Mouse (Mus musculus) midbrain, embryonic 10.5 days (tissue): ENCODE measurements around the gene Ppm1l. TPM values are rescaled to one million over a fixed set of nuclear protein-coding genes. Genes with fewer than 3 reads are reported as not detected.
"Not testable (repeated sequence)": the region's sequence is repeated elsewhere in the genome, so short reads cannot be mapped to it uniquely, and the experiment has no call there.

Experiments
- DNase-seq: peaks from one replicate; pipeline ENCODE4 v3.0.0-alpha.2; 2017; ENCODE audit warnings: low spot score
- H3K27ac ChIP-seq: fragments of 300-500 bp; sonication (generic); replicated peaks from 2 replicates; pipeline ENCODE4 v1.5.1; 2016; ENCODE audit warnings: mild to moderate bottlenecking
- H3K27me3 ChIP-seq: fragments of 300-500 bp; sonication (generic); 2 replicates; pipeline ENCODE4 v1.6.1; 2016; ENCODE audit warnings: low read depth, mild to moderate bottlenecking; ENCODE audit not compliant: poor library complexity, severe bottlenecking
- H3K36me3 ChIP-seq: fragments of 300-500 bp; sonication (generic); 2 replicates; pipeline ENCODE4 v1.6.1; 2016; ENCODE audit warnings: mild to moderate bottlenecking, moderate library complexity
- H3K4me1 ChIP-seq: fragments of 300-500 bp; sonication (generic); 2 replicates; pipeline ENCODE4 v1.6.1; 2016
- H3K4me3 ChIP-seq: fragments of 300-500 bp; sonication (generic); 2 replicates; pipeline ENCODE4 v1.5.1; 2016; ENCODE audit warnings: mild to moderate bottlenecking, moderate library complexity
- H3K9me3 ChIP-seq: fragments of 300-500 bp; sonication (generic); replicated peaks from 2 replicates; pipeline ENCODE4 v1.6.1; 2016; ENCODE audit warnings: mild to moderate bottlenecking
- WGBS: fragments of 180-500 bp; shearing (Covaris S2); methylation state at CpG from one replicate; pipeline ENCODE4 v1.1.7; 2016; 5-methylcytosine and 5-hydroxymethylcytosine counted together
- polyA plus RNA-seq: library from polyadenylated mRNA; unstranded; fragments of >200 nt; fragmentation: Nextera tagmentation; extraction: Ambion mirVana; gene quantifications from 2 replicates; pipeline ENCODE4 v1.2.1, GENCODE M21; 2016

Ppm1l gene
- polyA plus RNA-seq, 1 experiment from 2014 or later: 14.8 TPM

- no peaks in the 10 kb centered on the region; the same call in 1 of the 2 replicates for H3K9me3 ChIP-seq
- no peaks in the 10 kb centered on the region for H3K36me3 ChIP-seq
- 85% methylated on average over 4 of the region's 4 CpGs for WGBS
- no peaks in the 10 kb centered on the region for H3K27me3 ChIP-seq
- H3K4me3 ChIP-seq: no peak overlapping the region
- H3K4me1 ChIP-seq: peaks cover 18% of the 10 kb centered on the region
- no peak overlapping the region for H3K27ac ChIP-seq
- DNase-seq: no peak
Observed at GRCm38 (mm10) chr3:69360263-69360895, 43.7 kb downstream of the Ppm1l start.

DNA sequence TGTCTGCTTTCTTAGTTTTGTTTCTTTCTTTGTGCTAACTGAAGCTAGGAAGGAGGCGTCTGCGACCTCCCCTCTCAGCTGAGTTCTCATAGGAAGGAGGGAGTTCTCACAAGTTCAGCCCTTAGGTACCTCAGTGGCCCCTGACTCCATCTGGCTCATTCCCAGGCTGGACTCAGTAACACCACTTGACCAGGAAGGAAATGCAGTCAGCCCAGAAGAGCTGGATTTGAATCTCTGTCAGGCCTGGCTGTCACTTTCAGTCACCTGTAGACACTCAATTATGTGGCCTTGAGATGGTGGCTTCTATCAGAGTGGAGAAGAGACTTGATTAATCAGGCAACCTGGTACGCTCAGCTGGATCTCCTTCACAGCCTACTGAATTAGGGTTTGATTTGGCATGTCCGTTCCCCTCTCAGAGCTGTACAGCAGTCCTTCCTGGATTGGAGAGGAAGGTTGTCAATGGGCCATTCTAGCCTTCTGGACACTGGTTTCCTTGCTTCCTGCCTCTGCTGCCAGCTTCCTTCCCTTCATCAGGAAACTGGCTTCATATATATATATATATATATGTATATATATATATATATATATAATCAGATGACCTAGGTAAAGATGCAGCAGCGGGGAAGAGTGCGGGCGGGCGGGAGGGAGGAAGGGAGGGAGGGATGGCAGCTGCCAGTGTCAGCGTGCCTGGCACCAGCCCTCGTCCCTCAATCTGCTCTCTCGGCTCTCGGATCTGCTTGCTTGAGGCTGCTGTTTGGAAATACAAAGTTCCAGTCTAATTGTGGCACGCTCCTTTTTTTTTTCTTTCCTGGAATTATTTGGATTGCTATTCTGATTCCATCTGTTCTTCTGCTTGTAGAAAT is 45.1 kb downstream of the Ppm1l start:
- H3K4me1 ChIP-seq: peaks cover 18% of the 10 kb centered on the region
- no peaks in the 10 kb centered on the region for H3K27me3 ChIP-seq
- no peak for DNase-seq
- no peak overlapping the region for H3K27ac ChIP-seq
- H3K9me3 ChIP-seq: no peaks in the 10 kb centered on the region; the same call in 1 of the 2 replicates
- 89% methylated on average over 13 of the region's 13 CpGs for WGBS
- no peak overlapping the region for H3K4me3 ChIP-seq
- H3K36me3 ChIP-seq: no peaks in the 10 kb centered on the region

GRCm38 (mm10) chr3:69362350-69362790 is 45.7 kb downstream of the Ppm1l start:
- Histone ChIP-seq H3K4me1 (peaks cover 18% of the 10 kb centered on the region), H3K9me3 (no peaks in the 10 kb centered on the region; the same call in 1 of the 2 replicates), H3K27me3 (no peaks in the 10 kb centered on the region), H3K4me3 (no peak overlapping the region), H3K36me3 (no peaks in the 10 kb centered on the region), H3K27ac (no peak overlapping the region)
- no peak for DNase-seq
- WGBS: 85% methylated on average over 5 of the region's 5 CpGs

- H3K9me3 ChIP-seq: no peaks in the 10 kb centered on the region; the same call in 1 of the 2 replicates
- no peaks in the 10 kb centered on the region for H3K36me3 ChIP-seq
- no peak overlapping the region for H3K27ac ChIP-seq
- WGBS: 80% methylated on average over 4 of the region's 4 CpGs
- H3K4me3 ChIP-seq: no peak overlapping the region
- DNase-seq: no peak
- no peaks in the 10 kb centered on the region for H3K27me3 ChIP-seq
- H3K4me1 ChIP-seq: peaks cover 18% of the 10 kb centered on the region
Observed at GRCm38 (mm10) chr3:69362906-69363305, 46.2 kb downstream of the Ppm1l start.

DNA sequence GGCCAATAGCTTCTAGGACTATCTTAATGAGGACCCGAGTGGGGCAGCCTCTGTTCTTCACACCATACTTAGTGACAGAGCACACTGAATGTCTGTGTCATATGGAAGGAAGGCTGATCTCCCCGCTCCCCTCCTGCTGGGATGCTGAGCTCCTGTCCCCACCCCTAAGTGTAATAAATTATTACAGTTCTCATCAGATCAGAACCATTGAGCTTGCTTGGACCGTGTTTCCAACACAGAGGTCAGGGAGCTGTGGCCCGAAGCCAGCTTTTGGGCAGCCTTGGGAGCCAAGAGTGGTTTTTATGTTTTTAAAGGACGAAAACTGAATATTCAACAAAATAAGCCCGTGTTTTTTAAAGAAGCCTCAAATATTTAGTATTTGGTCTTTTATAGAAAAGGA is 47.5 kb downstream of the Ppm1l start:
- WGBS: 92% methylated on average over 6 of the region's 6 CpGs
- Histone ChIP-seq H3K9me3 (no peaks in the 10 kb centered on the region), H3K27me3 (no peaks in the 10 kb centered on the region), H3K27ac (no peak overlapping the region), H3K4me1 (peaks cover 18% of the 10 kb centered on the region), H3K36me3 (no peaks in the 10 kb centered on the region), H3K4me3 (no peak overlapping the region)
- DNase-seq: no peak

DNA sequence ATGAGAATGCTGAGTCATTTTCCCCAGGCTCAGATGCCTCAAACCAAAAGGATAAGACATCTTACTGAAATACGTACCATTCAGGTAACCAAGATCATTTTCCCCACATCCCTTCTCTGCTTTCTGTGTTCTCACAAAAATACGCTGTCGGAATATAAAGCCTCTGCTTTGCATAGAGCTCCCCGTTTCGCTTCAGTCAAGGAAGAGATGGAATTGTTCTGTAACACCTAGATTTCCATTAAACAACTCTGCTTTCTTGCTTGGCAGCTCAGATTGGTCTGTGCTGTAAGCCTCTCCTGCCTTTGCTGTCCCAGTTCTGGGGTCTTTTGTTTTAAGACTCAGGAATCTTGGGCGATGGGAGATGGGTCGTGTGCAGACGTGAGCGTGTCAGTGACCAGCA is 51.3 kb downstream of the Ppm1l start:
- 87% methylated on average over 9 of the region's 9 CpGs for WGBS
- Histone ChIP-seq H3K27ac (no peak overlapping the region), H3K9me3 (peaks cover 4% of the 10 kb centered on the region), H3K4me3 (no peak overlapping the region), H3K4me1 (peaks cover 12% of the 10 kb centered on the region), H3K27me3 (no peaks in the 10 kb centered on the region), H3K36me3 (no peaks in the 10 kb centered on the region)
- DNase-seq: no peak

DNA sequence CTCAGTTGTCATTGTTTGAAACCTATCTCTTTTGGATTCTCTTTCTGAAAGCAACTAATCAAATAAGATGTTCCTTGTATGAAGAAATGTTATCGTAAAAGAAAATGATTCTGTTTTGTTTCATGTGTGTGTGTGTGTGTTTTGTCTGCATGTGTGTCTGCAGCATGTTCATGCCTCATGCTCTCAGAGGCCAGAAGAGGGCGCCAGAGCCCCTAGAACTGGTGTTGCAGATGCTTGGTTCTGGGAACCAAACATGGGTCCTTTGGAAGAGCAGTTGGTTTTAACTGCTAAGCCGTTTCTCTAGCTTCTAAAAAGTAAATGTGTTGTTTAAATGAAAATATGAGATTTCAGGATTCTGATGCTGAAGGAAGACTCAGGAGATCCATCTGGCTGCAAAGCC is 56.1 kb downstream of the Ppm1l start:
- WGBS: 82% methylated on average over 3 of the region's 3 CpGs
- no peak overlapping the region for H3K27ac ChIP-seq
- H3K27me3 ChIP-seq: no peaks in the 10 kb centered on the region
- no peaks in the 10 kb centered on the region for H3K4me1 ChIP-seq
- H3K4me3 ChIP-seq: no peak overlapping the region
- DNase-seq: no peak
- H3K9me3 ChIP-seq: peaks cover 5% of the 10 kb centered on the region
- H3K36me3 ChIP-seq: no peaks in the 10 kb centered on the region

- no peak overlapping the region for H3K4me3 ChIP-seq
- peaks cover 5% of the 10 kb centered on the region for H3K9me3 ChIP-seq
- H3K36me3 ChIP-seq: no peaks in the 10 kb centered on the region
- DNase-seq: no peak
- H3K27ac ChIP-seq: no peak overlapping the region
- no peaks in the 10 kb centered on the region for H3K4me1 ChIP-seq
- 91% methylated on average over 10 of the region's 10 CpGs for WGBS
- no peaks in the 10 kb centered on the region for H3K27me3 ChIP-seq
Observed at GRCm38 (mm10) chr3:69373544-69374306, 57.1 kb downstream of the Ppm1l start.

DNA sequence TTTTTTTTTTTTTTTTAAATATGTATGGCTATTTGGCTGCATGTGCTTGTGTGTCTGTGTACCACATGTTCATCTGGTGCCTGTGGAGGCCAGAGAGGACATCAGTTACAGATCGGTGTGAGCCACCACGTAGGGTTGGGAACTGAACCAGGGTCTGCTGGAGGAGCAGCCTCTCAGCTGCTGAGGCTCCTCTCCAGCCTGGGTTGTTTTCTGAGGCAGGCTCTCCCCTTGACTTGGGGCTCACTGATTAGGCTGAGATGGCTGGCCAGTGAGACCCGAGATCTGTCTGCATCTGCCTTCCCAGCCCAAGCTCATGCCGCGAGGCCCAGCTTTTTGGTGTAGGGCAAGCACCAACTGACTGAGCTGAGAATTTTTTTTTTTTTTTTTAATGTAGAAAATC is 57.9 kb downstream of the Ppm1l start:
- no peak overlapping the region for H3K4me3 ChIP-seq
- no peak for DNase-seq
- peaks cover 5% of the 10 kb centered on the region for H3K9me3 ChIP-seq
- no peaks in the 10 kb centered on the region for H3K27me3 ChIP-seq
- H3K36me3 ChIP-seq: no peaks in the 10 kb centered on the region
- WGBS: 90% methylated on average over 5 of the region's 5 CpGs
- H3K27ac ChIP-seq: no peak overlapping the region
- H3K4me1 ChIP-seq: no peaks in the 10 kb centered on the region

- 91% methylated on average over 5 of the region's 5 CpGs for WGBS
- peaks cover 5% of the 10 kb centered on the region for H3K9me3 ChIP-seq
- no peak overlapping the region for H3K4me3 ChIP-seq
- DNase-seq: no peak
- H3K4me1 ChIP-seq: no peaks in the 10 kb centered on the region
- H3K27ac ChIP-seq: no peak overlapping the region
- H3K36me3 ChIP-seq: no peaks in the 10 kb centered on the region
- no peaks in the 10 kb centered on the region for H3K27me3 ChIP-seq
Observed at GRCm38 (mm10) chr3:69374983-69375382, 58.3 kb downstream of the Ppm1l start.

GRCm38 (mm10) chr3:69381213-69381612 is 64.6 kb downstream of the Ppm1l start:
- WGBS: 94% methylated on average over 3 of the region's 4 CpGs
- no peaks in the 10 kb centered on the region for H3K36me3 ChIP-seq
- H3K4me3 ChIP-seq: no peak overlapping the region
- no peak overlapping the region for H3K27ac ChIP-seq
- DNase-seq: no peak
- no peaks in the 10 kb centered on the region for H3K27me3 ChIP-seq
- H3K9me3 ChIP-seq: peaks cover 7% of the 10 kb centered on the region; the same call in 1 of the 2 replicates
- H3K4me1 ChIP-seq: peaks cover 10% of the 10 kb centered on the region

DNA sequence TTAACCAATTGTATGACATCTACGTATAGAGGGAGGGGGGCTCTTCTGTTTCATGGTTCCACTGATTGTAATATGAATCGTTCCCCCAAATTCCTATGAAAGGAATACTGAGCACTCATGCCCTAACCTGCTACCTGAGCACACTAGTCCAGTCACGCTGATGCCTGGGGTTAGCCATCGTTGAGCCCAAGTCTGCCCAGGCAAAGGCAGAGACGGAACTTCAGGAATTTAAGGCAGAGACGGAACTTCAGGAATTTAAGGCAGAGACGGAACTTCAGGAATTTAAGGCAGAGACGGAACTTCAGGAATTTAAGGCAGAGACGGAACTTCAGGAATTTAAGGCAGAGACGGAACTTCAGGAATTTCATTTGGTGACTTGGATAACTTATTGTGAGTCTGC is 75.2 kb downstream of the Ppm1l start:
- WGBS: 84% methylated on average over 10 of the region's 10 CpGs
- H3K27ac ChIP-seq, H3K4me3 ChIP-seq, H3K4me1 ChIP-seq, H3K27me3 ChIP-seq, DNase-seq, H3K9me3 ChIP-seq, H3K36me3 ChIP-seq: not testable (repeated sequence)
